Mouse (Mus musculus) hindbrain, embryonic 16.5 days (tissue): ENCODE measurements around the gene Igf1r. TPM values are rescaled to one million over a fixed set of nuclear protein-coding genes. Genes with fewer than 3 reads are reported as not detected.

Experiments used
- ATAC-seq: fragments of 200-750 bp; cut with Nextera tagmentation; 2 replicates; pipeline ENCODE4 v1.8.0; 2017; ENCODE audit warnings: moderate TSS enrichment, moderate library complexity
- H3K27ac ChIP-seq: fragments of 300-500 bp; sonication (generic); 2 replicates; pipeline ENCODE4 v1.5.1; 2014; ENCODE audit warnings: low read depth, mild to moderate bottlenecking, control low read depth, low read length, moderate library complexity
- H3K27me3 ChIP-seq: fragments of 300-500 bp; sonication (generic); replicated peaks from 2 replicates; pipeline ENCODE4 v1.6.1; 2014; ENCODE audit warnings: low read length; ENCODE audit not compliant: control insufficient read depth, insufficient read depth
- H3K36me3 ChIP-seq: fragments of 300-500 bp; sonication (generic); 2 replicates; pipeline ENCODE4 v1.6.1; 2014; ENCODE audit warnings: mild to moderate bottlenecking, low read length, moderate library complexity, mixed read lengths; ENCODE audit not compliant: control insufficient read depth, insufficient read depth
- H3K4me1 ChIP-seq: fragments of 300-500 bp; sonication (generic); 2 replicates; pipeline ENCODE4 v1.6.1; 2014; ENCODE audit warnings: low read depth, low read length; ENCODE audit not compliant: control insufficient read depth, insufficient read depth
- H3K4me2 ChIP-seq: fragments of 300-500 bp; sonication (generic); 2 replicates; pipeline ENCODE4 v1.6.1; 2014; ENCODE audit warnings: mild to moderate bottlenecking, low read length, control low read depth, moderate library complexity
- H3K4me3 ChIP-seq: fragments of 300-500 bp; sonication (generic); 2 replicates; pipeline ENCODE4 v1.5.1; 2014; ENCODE audit warnings: mild to moderate bottlenecking, low read length, control low read depth, moderate library complexity
- H3K9ac ChIP-seq: fragments of 300-500 bp; sonication (generic); 2 replicates; pipeline ENCODE4 v1.6.1; 2014; ENCODE audit warnings: low read depth, mild to moderate bottlenecking, control low read depth, low read length, moderate library complexity
- H3K9me3 ChIP-seq: fragments of 300-500 bp; sonication (generic); 2 replicates; pipeline ENCODE4 v1.6.1; 2014; ENCODE audit warnings: mild to moderate bottlenecking, low read length, moderate library complexity; ENCODE audit not compliant: control insufficient read depth
- WGBS: fragments of 180-500 bp; shearing (Covaris S2); extraction: QIAGEN DNeasy Blood & Tissue Kit; methylation state at CpG from one replicate; pipeline ENCODE4 v1.1.7; 2014; 5-methylcytosine and 5-hydroxymethylcytosine counted together
- polyA plus RNA-seq: library from polyadenylated mRNA; unstranded; fragments of >200 nt; fragmentation: Nextera tagmentation; extraction: Ambion mirVana; gene quantifications from 2 replicates; pipeline ENCODE4 v1.2.1, GENCODE M21; 2015

Gene Igf1r
- polyA plus RNA-seq, 1 experiment from 2014 or later: 16.4 TPM

GRCm38 (mm10) chr7:68022188-68022587 is 69.6 kb downstream of the Igf1r start:
- H3K27ac ChIP-seq: no peak overlapping the region
- 0 out of 2 replicates have a peak, but pooled peaks cover 4% of the 10 kb centered on the region for H3K4me1 ChIP-seq
- no peak overlapping the region for H3K4me2 ChIP-seq
- H3K9me3 ChIP-seq: no peaks in the 10 kb centered on the region
- H3K36me3 ChIP-seq: no peaks in the 10 kb centered on the region
- no peaks in the 10 kb centered on the region for H3K27me3 ChIP-seq
- 88% methylated on average over 6 of the region's 6 CpGs for WGBS
- no peak for ATAC-seq
- no peak overlapping the region for H3K4me3 ChIP-seq
- no peak overlapping the region for H3K9ac ChIP-seq

- no peaks in the 10 kb centered on the region for H3K9me3 ChIP-seq
- no peak overlapping the region for H3K4me3 ChIP-seq
- no peak for ATAC-seq
- H3K4me2 ChIP-seq: no peak overlapping the region
- H3K36me3 ChIP-seq: no peaks in the 10 kb centered on the region
- no peaks in the 10 kb centered on the region for H3K27me3 ChIP-seq
- no peak overlapping the region for H3K27ac ChIP-seq
- WGBS: 88% methylated on average over 4 of the region's 4 CpGs
- no peak overlapping the region for H3K9ac ChIP-seq
- 0 out of 2 replicates have a peak, but pooled peaks cover 4% of the 10 kb centered on the region for H3K4me1 ChIP-seq
These were observed 71.3 kb downstream of the Igf1r start for GRCm38 (mm10) chr7:68023882-68024281.

GRCm38 (mm10) chr7:68024625-68025024 is 72.0 kb downstream of the Igf1r start:
- H3K27me3 ChIP-seq: no peaks in the 10 kb centered on the region
- WGBS: 66% methylated on average over 4 of the region's 4 CpGs
- no peak overlapping the region for H3K9ac ChIP-seq
- peaks cover 4% of the 10 kb centered on the region; the same call in 1 of the 2 replicates for H3K4me1 ChIP-seq
- no peaks in the 10 kb centered on the region for H3K36me3 ChIP-seq
- no peaks in the 10 kb centered on the region for H3K9me3 ChIP-seq
- no peak overlapping the region for H3K4me2 ChIP-seq
- no peak overlapping the region for H3K27ac ChIP-seq
- no peak overlapping the region for H3K4me3 ChIP-seq
- no peak for ATAC-seq

GRCm38 (mm10) chr7:68025396-68025795 is 72.8 kb downstream of the Igf1r start:
- H3K27me3 ChIP-seq: no peaks in the 10 kb centered on the region
- peaks cover 4% of the 10 kb centered on the region; the same call in 1 of the 2 replicates for H3K4me1 ChIP-seq
- ATAC-seq: no peak
- H3K27ac ChIP-seq: no peak overlapping the region
- H3K36me3 ChIP-seq: no peaks in the 10 kb centered on the region
- H3K9ac ChIP-seq: no peak overlapping the region
- no peak overlapping the region for H3K4me2 ChIP-seq
- 37% methylated on average over 3 of the region's 3 CpGs for WGBS
- no peak overlapping the region for H3K4me3 ChIP-seq
- H3K9me3 ChIP-seq: no peaks in the 10 kb centered on the region

GRCm38 (mm10) chr7:68026076-68026475 is 73.4 kb downstream of the Igf1r start:
- 44% methylated on average over 9 of the region's 9 CpGs for WGBS
- Histone ChIP-seq H3K27me3 (no peaks in the 10 kb centered on the region), H3K36me3 (no peaks in the 10 kb centered on the region), H3K27ac (0 out of 2 replicates have a peak overlapping the region, but pooled peaks have one; percentile 9), H3K9me3 (no peaks in the 10 kb centered on the region), H3K4me1 (peaks cover 9% of the 10 kb centered on the region), H3K4me3 (no peak overlapping the region), H3K9ac (no peak overlapping the region), H3K4me2 (no peak overlapping the region)
- ATAC-seq: peak; percentile 53

- Histone ChIP-seq H3K27me3 (no peaks in the 10 kb centered on the region), H3K27ac (no peak overlapping the region), H3K9me3 (no peaks in the 10 kb centered on the region), H3K4me1 (peaks cover 13% of the 10 kb centered on the region), H3K36me3 (no peaks in the 10 kb centered on the region), H3K9ac (no peak overlapping the region), H3K4me3 (no peak overlapping the region), H3K4me2 (no peak overlapping the region)
- no peak for ATAC-seq
- WGBS: 64% methylated on average over 4 of the region's 4 CpGs
These were observed 75.5 kb downstream of the Igf1r start for GRCm38 (mm10) chr7:68028167-68028566.

- Histone ChIP-seq H3K27me3 (no peaks in the 10 kb centered on the region), H3K27ac (no peak overlapping the region), H3K9me3 (no peaks in the 10 kb centered on the region), H3K9ac (no peak overlapping the region), H3K36me3 (no peaks in the 10 kb centered on the region), H3K4me3 (no peak overlapping the region), H3K4me2 (no peak overlapping the region), H3K4me1 (peaks cover 17% of the 10 kb centered on the region)
- WGBS: 23% methylated on average over 9 of the region's 9 CpGs
- ATAC-seq: peak; percentile 55
These were observed 78.2 kb downstream of the Igf1r start for GRCm38 (mm10) chr7:68030846-68031245.

- H3K4me3 ChIP-seq: no peak overlapping the region
- no peak for ATAC-seq
- no peak overlapping the region for H3K4me2 ChIP-seq
These were observed 83.9 kb downstream of the Igf1r start for GRCm38 (mm10) chr7:68036527-68036926.

GRCm38 (mm10) chr7:68038846-68039245 is 86.2 kb downstream of the Igf1r start:
- WGBS: 74% methylated on average over 8 of the region's 8 CpGs
- no peak overlapping the region for H3K27ac ChIP-seq
- no peaks in the 10 kb centered on the region for H3K36me3 ChIP-seq
- H3K4me1 ChIP-seq: peaks cover 4% of the 10 kb centered on the region; the same call in 1 of the 2 replicates
- no peak overlapping the region for H3K9ac ChIP-seq
- no peaks in the 10 kb centered on the region for H3K27me3 ChIP-seq
- ATAC-seq: no peak
- H3K4me2 ChIP-seq: no peak overlapping the region
- H3K4me3 ChIP-seq: no peak overlapping the region
- no peaks in the 10 kb centered on the region for H3K9me3 ChIP-seq

More at GRCm38 (mm10) chr7:68036527-68036926, 83.9 kb downstream of the Igf1r start:
- Histone ChIP-seq H3K9me3 (no peaks in the 10 kb centered on the region), H3K4me1 (peaks cover 4% of the 10 kb centered on the region; the same call in 1 of the 2 replicates), H3K27ac (no peak overlapping the region), H3K9ac (no peak overlapping the region), H3K36me3 (no peaks in the 10 kb centered on the region), H3K27me3 (no peaks in the 10 kb centered on the region)
- 77% methylated on average over 4 of the region's 4 CpGs for WGBS

GRCm38 (mm10) chr7:68039550-68039949 is 86.9 kb downstream of the Igf1r start:
- H3K4me1 ChIP-seq: no peaks in the 10 kb centered on the region
- ATAC-seq: no peak
- no peak overlapping the region for H3K9ac ChIP-seq
- 74% methylated on average over 2 of the region's 2 CpGs for WGBS
- no peaks in the 10 kb centered on the region for H3K27me3 ChIP-seq
- H3K4me2 ChIP-seq: no peak overlapping the region
- H3K4me3 ChIP-seq: no peak overlapping the region
- H3K36me3 ChIP-seq: no peaks in the 10 kb centered on the region
- no peaks in the 10 kb centered on the region for H3K9me3 ChIP-seq
- no peak overlapping the region for H3K27ac ChIP-seq
